Mouse (Mus musculus): ENCODE data around the gene Ckm. TPM values are rescaled to one million over a fixed set of nuclear protein-coding genes. Genes with fewer than 3 reads are reported as not detected.

The Ckm gene
- polyA plus RNA-seq, 1 experiment from 2014 or later, result 60.6 TPM

DNA sequence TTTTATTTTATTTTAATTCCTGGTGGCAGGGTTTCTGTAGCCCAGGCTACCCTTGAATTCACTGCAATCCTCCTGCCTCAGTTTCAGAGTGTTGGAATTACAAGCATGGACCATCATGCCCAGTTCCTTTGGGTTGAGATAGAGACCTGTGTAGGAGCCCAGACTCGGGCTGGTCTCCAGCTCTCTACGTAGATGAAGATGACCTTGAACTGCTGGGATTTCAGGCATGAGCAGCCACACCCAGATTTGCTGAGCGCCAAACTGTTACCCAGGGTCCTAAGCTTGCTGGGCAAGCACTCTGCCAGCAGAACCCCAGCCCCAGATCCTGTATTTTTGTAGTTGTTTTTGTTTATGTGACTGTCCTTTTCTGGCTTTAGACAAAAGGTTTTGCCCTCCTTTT lies 8.9 kb downstream of the Ckm start:
- 74% methylated on average over 3 of the region's 3 CpGs for WGBS
- no peak for ATAC-seq (ENCODE audit: insufficient number of reproducible peaks, low FRiP score)
- no peak overlapping the region for H3K9ac ChIP-seq
- no peaks in the 10 kb centered on the region for H3K9me3 ChIP-seq (replicated peaks)
- H3K4me2 ChIP-seq, result no peak overlapping the region
- peaks cover 23% of the 10 kb centered on the region for H3K27me3 ChIP-seq (replicated peaks)
- H3K27ac ChIP-seq (ENCODE audit: poor library complexity, severe bottlenecking), result no peak overlapping the region
- H3K4me3 ChIP-seq, result no peak overlapping the region
- no peaks in the 10 kb centered on the region for H3K36me3 ChIP-seq
- peaks cover 35% of the 10 kb centered on the region for H3K4me1 ChIP-seq (replicated peaks)

- H3K4me3 ChIP-seq, result no peak overlapping the region
- ATAC-seq (ENCODE audit: insufficient number of reproducible peaks, low FRiP score), result no peak
- H3K4me2 ChIP-seq, result no peak overlapping the region
- H3K27me3 ChIP-seq (replicated peaks), result peaks cover 47% of the 10 kb centered on the region
- H3K36me3 ChIP-seq, result no peaks in the 10 kb centered on the region
- H3K27ac ChIP-seq (ENCODE audit: poor library complexity, severe bottlenecking), result no peak overlapping the region
- no peaks in the 10 kb centered on the region for H3K9me3 ChIP-seq (replicated peaks)
- WGBS, result 51% methylated on average over 15 of the region's 15 CpGs
- H3K9ac ChIP-seq, result no peak overlapping the region
- H3K4me1 ChIP-seq (replicated peaks), result peaks cover 24% of the 10 kb centered on the region
Observed at GRCm38 (mm10) chr7:19416590-19416989, 12.0 kb downstream of the Ckm start.

DNA sequence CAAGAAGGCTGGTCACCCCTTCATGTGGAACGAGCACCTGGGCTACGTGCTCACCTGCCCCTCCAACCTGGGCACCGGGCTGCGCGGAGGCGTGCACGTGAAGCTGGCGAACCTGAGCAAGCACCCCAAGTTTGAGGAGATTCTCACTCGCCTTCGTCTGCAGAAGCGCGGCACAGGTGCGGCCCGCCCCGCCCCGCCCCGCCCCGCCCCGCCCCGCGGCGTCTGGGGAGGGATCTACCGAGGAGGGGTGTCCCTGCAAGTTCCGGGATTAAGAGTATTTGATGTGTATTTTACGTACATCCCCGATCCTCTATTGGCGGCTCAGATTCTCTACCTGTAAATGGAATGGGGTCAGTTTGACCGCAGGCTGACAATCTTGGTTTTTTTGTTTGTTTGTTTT lies 15.5 kb downstream of the Ckm start:
- Histone ChIP-seq H3K4me3 (peak overlapping the region; percentile 22), H3K27ac (ENCODE audit: poor library complexity, severe bottlenecking) (no peak overlapping the region), H3K27me3 (replicated peaks) (peaks cover 42% of the 10 kb centered on the region), H3K4me2 (peak overlapping the region; percentile 50), H3K9ac (no peak overlapping the region), H3K36me3 (peaks cover 8% of the 10 kb centered on the region), H3K9me3 (replicated peaks) (no peaks in the 10 kb centered on the region), H3K4me1 (replicated peaks) (peaks cover 19% of the 10 kb centered on the region)
- 8% methylated on average over 28 of the region's 28 CpGs for WGBS
- no peak for ATAC-seq (ENCODE audit: insufficient number of reproducible peaks, low FRiP score)

GRCm38 (mm10) chr7:19420821-19421636 lies 16.5 kb downstream of the Ckm start:
- Histone ChIP-seq H3K27me3 (replicated peaks) (peaks cover 42% of the 10 kb centered on the region), H3K4me2 (peak overlapping the region; percentile 85), H3K4me3 (peak overlapping the region; percentile 50), H3K36me3 (peaks cover 17% of the 10 kb centered on the region), H3K4me1 (replicated peaks) (peaks cover 19% of the 10 kb centered on the region), H3K9ac (0 out of 2 replicates have a peak overlapping the region, but pooled peaks have one; percentile 55), H3K9me3 (replicated peaks) (no peaks in the 10 kb centered on the region), H3K27ac (ENCODE audit: poor library complexity, severe bottlenecking) (no peak overlapping the region)
- 12% methylated on average over 43 of the region's 43 CpGs for WGBS
- ATAC-seq (ENCODE audit: insufficient number of reproducible peaks, low FRiP score), result peak; percentile 92

GRCm38 (mm10) chr7:19423083-19423482 lies 18.5 kb downstream of the Ckm start:
- Histone ChIP-seq H3K9me3 (replicated peaks) (no peaks in the 10 kb centered on the region), H3K4me3 (no peak overlapping the region), H3K4me1 (replicated peaks) (peaks cover 15% of the 10 kb centered on the region), H3K36me3 (peaks cover 38% of the 10 kb centered on the region), H3K27me3 (replicated peaks) (peaks cover 29% of the 10 kb centered on the region), H3K4me2 (no peak overlapping the region), H3K27ac (ENCODE audit: poor library complexity, severe bottlenecking) (no peak overlapping the region), H3K9ac (no peak overlapping the region)
- 89% methylated on average over 3 of the region's 3 CpGs for WGBS
- no peak for ATAC-seq (ENCODE audit: insufficient number of reproducible peaks, low FRiP score)

DNA sequence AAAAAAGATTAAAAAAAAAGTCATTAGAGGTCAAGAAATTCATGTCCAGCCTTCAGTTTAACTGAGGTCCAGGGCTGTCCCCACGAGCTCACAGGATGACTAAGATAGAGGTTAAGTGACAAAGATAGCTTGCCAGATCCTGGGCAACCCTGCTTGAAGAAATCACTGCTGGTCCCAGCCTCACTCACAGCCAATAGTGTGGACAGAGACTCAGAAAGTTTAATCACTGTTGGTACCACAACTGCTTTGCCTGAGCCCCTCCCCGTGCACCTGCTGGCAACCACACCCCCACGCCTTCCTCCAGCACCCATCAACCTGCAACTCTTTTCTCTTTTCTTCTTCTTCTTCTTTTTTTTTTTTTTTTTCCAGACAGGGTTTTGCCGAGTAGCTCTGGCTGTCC lies 19.5 kb downstream of the Ckm start:
- 52% methylated on average over 4 of the region's 4 CpGs for WGBS
- peaks cover 47% of the 10 kb centered on the region for H3K36me3 ChIP-seq

DNA sequence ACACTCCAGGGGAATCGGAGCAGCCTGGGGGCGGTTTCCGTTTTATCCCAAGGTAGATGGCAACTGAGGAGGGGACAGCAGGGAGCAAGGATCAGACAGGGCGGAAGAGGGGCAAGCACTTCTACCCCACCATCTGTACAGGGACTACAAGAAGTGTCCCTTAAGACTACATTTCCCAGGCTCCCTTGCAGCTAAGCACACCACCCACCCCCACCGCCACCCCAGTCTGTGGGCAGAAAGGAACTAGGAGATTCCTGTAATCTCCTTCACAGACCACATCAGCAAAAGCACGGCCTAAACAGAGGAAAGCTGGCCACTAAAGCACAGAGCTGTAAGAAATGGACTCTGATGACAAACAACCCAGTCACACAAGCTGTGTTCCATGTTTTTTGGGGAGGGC lies 21.8 kb downstream of the Ckm start:
- 70% methylated on average over 6 of the region's 6 CpGs for WGBS
- no peak for ATAC-seq (ENCODE audit: insufficient number of reproducible peaks, low FRiP score)

More for the DNA sequence above, 19.5 kb downstream of the Ckm start:
- no peaks in the 10 kb centered on the region for H3K9me3 ChIP-seq (replicated peaks)
- H3K4me2 ChIP-seq, result no peak overlapping the region
- H3K9ac ChIP-seq, result no peak overlapping the region
- no peak for ATAC-seq (ENCODE audit: insufficient number of reproducible peaks, low FRiP score)
- H3K4me3 ChIP-seq, result no peak overlapping the region
- peaks cover 19% of the 10 kb centered on the region for H3K27me3 ChIP-seq (replicated peaks)
- peaks cover 15% of the 10 kb centered on the region for H3K4me1 ChIP-seq (replicated peaks)
- H3K27ac ChIP-seq (ENCODE audit: poor library complexity, severe bottlenecking), result no peak overlapping the region

DNA sequence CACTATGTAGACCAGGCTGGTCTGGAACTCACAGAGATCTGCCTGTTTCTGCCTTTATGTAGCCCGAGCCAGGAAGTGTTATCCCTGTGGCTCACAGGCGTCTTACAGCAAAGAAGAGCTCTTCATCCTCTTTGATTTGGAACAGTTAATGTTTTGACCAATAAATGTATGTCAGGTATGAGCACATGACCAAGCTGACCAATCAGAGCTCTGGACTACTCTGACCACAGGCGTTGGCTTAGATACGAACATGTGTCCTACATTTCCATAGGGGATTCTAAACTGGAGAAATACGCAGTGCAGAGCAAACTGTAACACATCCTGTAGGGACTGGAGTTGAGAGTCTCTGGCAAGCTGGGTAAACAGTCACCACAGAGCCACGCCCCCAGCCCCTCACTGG lies 22.3 kb downstream of the Ckm start:
- no peaks in the 10 kb centered on the region for H3K27me3 ChIP-seq (replicated peaks)
- no peak overlapping the region for H3K4me3 ChIP-seq
- 84% methylated on average over 6 of the region's 6 CpGs for WGBS
- H3K36me3 ChIP-seq, result peaks cover 73% of the 10 kb centered on the region
- no peak overlapping the region for H3K4me2 ChIP-seq
- no peak overlapping the region for H3K27ac ChIP-seq (ENCODE audit: poor library complexity, severe bottlenecking)
- ATAC-seq (ENCODE audit: insufficient number of reproducible peaks, low FRiP score), result no peak
- H3K9me3 ChIP-seq (replicated peaks), result no peaks in the 10 kb centered on the region
- H3K4me1 ChIP-seq (replicated peaks), result no peaks in the 10 kb centered on the region
- H3K9ac ChIP-seq, result no peak overlapping the region

More for the DNA sequence above, 21.8 kb downstream of the Ckm start:
- Histone ChIP-seq H3K27me3 (replicated peaks) (no peaks in the 10 kb centered on the region), H3K9me3 (replicated peaks) (no peaks in the 10 kb centered on the region), H3K36me3 (peaks cover 68% of the 10 kb centered on the region), H3K4me2 (no peak overlapping the region), H3K9ac (no peak overlapping the region), H3K4me3 (no peak overlapping the region), H3K27ac (ENCODE audit: poor library complexity, severe bottlenecking) (no peak overlapping the region), H3K4me1 (replicated peaks) (0 out of 2 replicates have a peak, but pooled peaks cover 4% of the 10 kb centered on the region)

- H3K4me3 ChIP-seq, result no peak overlapping the region
- H3K4me1 ChIP-seq (replicated peaks), result no peaks in the 10 kb centered on the region
- H3K36me3 ChIP-seq, result peaks cover 85% of the 10 kb centered on the region
- H3K4me2 ChIP-seq, result no peak overlapping the region
- 76% methylated on average over 15 of the region's 15 CpGs for WGBS
- H3K9ac ChIP-seq, result no peak overlapping the region
- no peak overlapping the region for H3K27ac ChIP-seq (ENCODE audit: poor library complexity, severe bottlenecking)
- no peak for ATAC-seq (ENCODE audit: insufficient number of reproducible peaks, low FRiP score)
- no peaks in the 10 kb centered on the region for H3K27me3 ChIP-seq (replicated peaks)
- H3K9me3 ChIP-seq (replicated peaks), result peaks cover 9% of the 10 kb centered on the region
Observed at GRCm38 (mm10) chr7:19427999-19428650, 23.5 kb downstream of the Ckm start.

- no peak for ATAC-seq (ENCODE audit: insufficient number of reproducible peaks, low FRiP score)
Observed at GRCm38 (mm10) chr7:19429726-19430125, 25.1 kb downstream of the Ckm start.

DNA sequence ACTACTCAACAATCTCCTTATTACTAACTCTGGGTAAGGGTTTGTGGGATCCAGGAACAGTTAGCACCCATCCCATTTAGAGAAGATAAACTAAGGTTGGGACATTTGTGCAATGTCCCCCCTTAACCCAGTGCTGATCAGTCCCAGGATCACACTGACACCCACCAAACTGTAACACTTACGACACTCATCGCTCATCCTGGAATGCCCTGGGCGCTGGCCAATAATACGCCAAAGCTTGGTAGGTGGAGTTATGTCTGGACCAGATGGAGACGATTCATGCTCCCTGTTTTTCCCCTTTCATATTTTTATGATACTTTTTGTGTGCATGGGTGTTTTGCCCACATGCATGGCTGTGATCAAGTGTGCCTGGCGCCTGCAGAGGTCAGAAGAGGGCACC lies 25.8 kb downstream of the Ckm start:
- Histone ChIP-seq H3K36me3 (peaks cover 97% of the 10 kb centered on the region), H3K4me1 (replicated peaks) (no peaks in the 10 kb centered on the region), H3K4me3 (no peak overlapping the region), H3K27me3 (replicated peaks) (no peaks in the 10 kb centered on the region), H3K4me2 (no peak overlapping the region), H3K9me3 (replicated peaks) (peaks cover 13% of the 10 kb centered on the region), H3K27ac (ENCODE audit: poor library complexity, severe bottlenecking) (no peak overlapping the region), H3K9ac (no peak overlapping the region)
- no peak for ATAC-seq (ENCODE audit: insufficient number of reproducible peaks, low FRiP score)
- WGBS, result 88% methylated on average over 6 of the region's 6 CpGs

More at GRCm38 (mm10) chr7:19429726-19430125, 25.1 kb downstream of the Ckm start:
- Histone ChIP-seq H3K4me2 (no peak overlapping the region), H3K9me3 (replicated peaks) (peaks cover 13% of the 10 kb centered on the region), H3K4me3 (no peak overlapping the region), H3K4me1 (replicated peaks) (no peaks in the 10 kb centered on the region), H3K27me3 (replicated peaks) (no peaks in the 10 kb centered on the region), H3K27ac (ENCODE audit: poor library complexity, severe bottlenecking) (no peak overlapping the region), H3K36me3 (peaks cover 97% of the 10 kb centered on the region), H3K9ac (no peak overlapping the region)
- 75% methylated on average over 8 of the region's 8 CpGs for WGBS
